17 mouse cellular contexts compared by ENCODE assay signal in genomic region chr1:188035957-188036356, GRCm38 (mm10).
"Had no signal": no experiment of that assay in that cellular context is flagged by ENCODE, and none has a peak within 500 bp of the region (broad histone marks: within the 10 kb centered on the region; RNA-seq: fewer than 3 reads in every experiment).

No protein-coding gene starts in this region.

- H3K4me3 ChIP-seq: lung, embryonic 15.5 days; megakaryocyte, embryonic 14.5 days; midbrain, embryonic 13.5 days; midbrain, embryonic 15.5 days; neural tube, embryonic 12.5 days; stomach, embryonic 15.5 days had no signal

- H3K27ac ChIP-seq: lung, embryonic 15.5 days; macrophage; midbrain, embryonic 13.5 days; midbrain, embryonic 15.5 days; neural tube, embryonic 12.5 days; stomach, embryonic 15.5 days; stomach, postnatal 0 days had no signal

- H3K27me3 ChIP-seq: lung, embryonic 15.5 days; megakaryocyte, embryonic 14.5 days; midbrain, embryonic 13.5 days; midbrain, embryonic 15.5 days; neural tube, embryonic 12.5 days; stomach, embryonic 15.5 days had no signal

- H3K9ac ChIP-seq: lung, embryonic 15.5 days; midbrain, embryonic 13.5 days; midbrain, embryonic 15.5 days; neural tube, embryonic 12.5 days; stomach, embryonic 15.5 days had no signal

- H3K4me1 ChIP-seq: lung, embryonic 15.5 days; megakaryocyte, embryonic 14.5 days; midbrain, embryonic 15.5 days; stomach, embryonic 15.5 days had no signal

- H3K36me3 ChIP-seq: lung, embryonic 15.5 days; midbrain, embryonic 13.5 days; midbrain, embryonic 15.5 days; neural tube, embryonic 12.5 days; stomach, embryonic 15.5 days had no signal

- ATAC-seq: lung, postnatal 0 days; midbrain, embryonic 13.5 days; midbrain, embryonic 15.5 days had no signal

- DNase-seq: lung, adult 2 months; lung, postnatal 14 days; lung, postnatal 36 days; right cerebral cortex, postnatal 14 days; thymus, adult 2 months; thymus, postnatal 25 days; thymus, postnatal 4 days had no signal

- H3K4me2 ChIP-seq: lung, embryonic 15.5 days; midbrain, embryonic 11.5 days; midbrain, embryonic 13.5 days; midbrain, embryonic 15.5 days; neural tube, embryonic 12.5 days; stomach, embryonic 15.5 days had no signal

- H3K9me3 ChIP-seq: lung, embryonic 15.5 days; midbrain, embryonic 13.5 days; midbrain, embryonic 15.5 days; neural tube, embryonic 12.5 days; stomach, embryonic 15.5 days had no signal
